Mouse (Mus musculus): ENCODE measurements around the gene Ror1. TPM values are rescaled to one million over a fixed set of nuclear protein-coding genes. Genes with fewer than 3 reads are reported as not detected.
A peak's percentile ranks its signal among the peaks of the same experiment; 100 is the strongest.

Ror1 gene
- polyA plus RNA-seq, 1 experiment from 2014 or later = 5.9 TPM

DNA sequence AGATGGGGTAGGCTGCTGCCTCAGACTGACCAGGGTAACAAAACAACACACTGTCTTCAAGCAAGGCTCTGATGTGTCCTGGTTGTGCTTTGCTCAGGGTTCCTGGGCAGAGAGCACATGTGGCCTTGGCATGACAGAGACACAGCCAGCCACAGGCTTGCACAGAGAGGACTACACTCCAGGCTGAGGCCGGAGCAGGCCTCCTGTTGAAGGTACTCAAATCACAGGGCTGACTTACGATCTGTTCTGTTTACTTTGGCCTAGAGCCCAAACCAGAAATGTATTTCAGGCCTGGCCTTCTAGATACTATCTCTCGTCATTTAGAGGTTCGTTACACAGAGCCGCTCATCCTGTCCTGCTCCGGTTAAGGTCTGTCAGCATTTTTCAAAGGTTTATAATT lies 226.2 kb downstream of the Ror1 start:
- ATAC-seq (replicated peaks; ENCODE audit: low FRiP score) = no peak
- Histone ChIP-seq H3K27ac (ENCODE audit: low read depth, low read length) (no peak overlapping the region), H3K4me2 (ENCODE audit: low read depth, low read length, severe bottlenecking) (no peak overlapping the region), H3K9me3 (ENCODE audit: control insufficient read depth, low read length) (no peaks in the 10 kb centered on the region), H3K36me3 (ENCODE audit: control insufficient read depth, insufficient read depth, low read length) (no peaks in the 10 kb centered on the region), H3K27me3 (ENCODE audit: control insufficient read depth, insufficient read depth, low read length) (no peaks in the 10 kb centered on the region), H3K4me3 (ENCODE audit: low read depth, low read length) (no peak overlapping the region), H3K4me1 (replicated peaks; ENCODE audit: control insufficient read depth, insufficient read depth, low read length) (no peaks in the 10 kb centered on the region), H3K9ac (ENCODE audit: low read length) (no peak overlapping the region)
- DNase-seq (ENCODE audit: low spot score) = no peak
- 80% methylated on average over 6 of the region's 6 CpGs for WGBS

DNA sequence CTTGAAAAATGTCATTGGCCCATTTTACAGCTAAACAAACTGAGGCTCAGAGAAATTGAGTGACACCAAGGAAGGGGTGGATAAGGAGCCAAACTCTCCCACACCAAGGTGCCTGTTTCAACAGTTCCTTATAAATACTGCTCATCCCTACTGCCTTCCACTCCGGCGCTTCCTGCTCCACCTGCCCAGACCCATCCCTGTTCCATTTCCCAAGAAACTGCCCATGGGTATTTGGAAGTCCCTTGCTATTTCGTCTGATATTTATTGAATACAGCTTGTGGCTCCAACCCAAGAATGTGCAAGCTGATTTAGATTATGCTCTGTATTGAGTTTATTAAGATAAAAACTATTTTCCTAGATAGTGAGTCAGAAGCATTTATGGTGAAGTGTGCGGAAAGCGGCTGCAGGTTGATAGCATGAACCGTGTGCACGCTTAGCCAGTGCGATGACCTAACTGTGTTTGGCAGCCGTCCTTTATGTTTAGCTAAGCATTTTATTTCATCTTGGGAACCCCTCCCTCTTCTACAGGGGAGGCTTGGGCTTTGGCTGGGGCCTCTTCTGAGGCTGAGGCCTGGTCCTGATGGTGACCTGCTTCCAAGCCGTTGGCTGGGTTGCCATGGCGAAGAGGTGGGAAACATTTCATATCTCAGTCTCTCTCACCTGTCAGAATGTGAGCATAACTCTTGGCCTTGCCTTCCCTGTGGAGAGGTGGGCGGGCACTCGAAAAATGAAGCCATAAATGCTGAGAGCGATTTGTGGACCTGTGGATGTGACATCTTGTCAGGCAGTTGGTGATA lies 229.3 kb downstream of the Ror1 start:
- no peaks in the 10 kb centered on the region for H3K4me1 ChIP-seq (replicated peaks; ENCODE audit: control insufficient read depth, insufficient read depth, low read length)
- WGBS = 91% methylated on average over 14 of the region's 14 CpGs
- H3K4me2 ChIP-seq (ENCODE audit: low read depth, low read length, severe bottlenecking) = no peak overlapping the region
- no peaks in the 10 kb centered on the region for H3K36me3 ChIP-seq (ENCODE audit: control insufficient read depth, insufficient read depth, low read length)
- no peak for DNase-seq (ENCODE audit: low spot score)
- ATAC-seq (replicated peaks; ENCODE audit: low FRiP score) = no peak
- no peaks in the 10 kb centered on the region for H3K9me3 ChIP-seq (ENCODE audit: control insufficient read depth, low read length)
- no peak overlapping the region for H3K9ac ChIP-seq (ENCODE audit: low read length)
- no peak overlapping the region for H3K4me3 ChIP-seq (ENCODE audit: low read depth, low read length)
- no peaks in the 10 kb centered on the region for H3K27me3 ChIP-seq (ENCODE audit: control insufficient read depth, insufficient read depth, low read length)
- no peak overlapping the region for H3K27ac ChIP-seq (ENCODE audit: low read depth, low read length)

DNA sequence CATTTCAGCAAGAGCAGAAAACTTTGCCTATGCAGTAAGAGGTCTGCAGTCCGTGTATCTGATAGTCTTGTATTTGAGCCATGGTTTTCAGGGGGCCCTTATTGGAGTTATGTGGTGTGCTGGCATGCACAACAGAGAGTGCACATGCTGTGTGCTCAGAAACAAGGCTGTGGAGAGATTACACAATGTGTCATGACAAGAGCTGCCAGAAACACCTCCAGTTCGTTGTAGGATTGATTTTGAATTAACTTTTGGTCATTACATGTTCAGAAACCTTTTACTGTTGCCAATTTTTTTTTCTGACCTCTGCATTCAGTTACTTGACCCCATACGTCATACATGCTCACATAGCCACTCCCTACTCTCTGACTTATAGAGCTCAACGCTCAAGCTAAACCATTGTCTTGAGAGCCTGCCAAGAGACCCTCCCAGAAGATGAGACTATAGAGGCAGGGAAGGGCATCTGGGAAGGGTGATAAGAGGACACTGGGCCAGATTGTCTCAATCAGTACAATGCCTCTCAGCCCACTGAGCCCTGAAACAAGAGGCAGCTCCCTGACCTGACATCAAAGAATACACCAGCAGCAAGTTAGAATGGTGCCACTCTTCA lies 232.9 kb downstream of the Ror1 start:
- Histone ChIP-seq H3K9me3 (ENCODE audit: control insufficient read depth, low read length) (no peaks in the 10 kb centered on the region), H3K36me3 (ENCODE audit: control insufficient read depth, insufficient read depth, low read length) (no peaks in the 10 kb centered on the region), H3K9ac (ENCODE audit: low read length) (no peak overlapping the region), H3K4me3 (ENCODE audit: low read depth, low read length) (no peak overlapping the region), H3K4me1 (replicated peaks; ENCODE audit: control insufficient read depth, insufficient read depth, low read length) (no peaks in the 10 kb centered on the region), H3K4me2 (ENCODE audit: low read depth, low read length, severe bottlenecking) (no peak overlapping the region), H3K27ac (ENCODE audit: low read depth, low read length) (no peak overlapping the region), H3K27me3 (ENCODE audit: control insufficient read depth, insufficient read depth, low read length) (no peaks in the 10 kb centered on the region)
- DNase-seq (ENCODE audit: low spot score) (no peak), ATAC-seq (replicated peaks; ENCODE audit: low FRiP score) (no peak)
- WGBS = 69% methylated on average over 4 of the region's 4 CpGs

DNA sequence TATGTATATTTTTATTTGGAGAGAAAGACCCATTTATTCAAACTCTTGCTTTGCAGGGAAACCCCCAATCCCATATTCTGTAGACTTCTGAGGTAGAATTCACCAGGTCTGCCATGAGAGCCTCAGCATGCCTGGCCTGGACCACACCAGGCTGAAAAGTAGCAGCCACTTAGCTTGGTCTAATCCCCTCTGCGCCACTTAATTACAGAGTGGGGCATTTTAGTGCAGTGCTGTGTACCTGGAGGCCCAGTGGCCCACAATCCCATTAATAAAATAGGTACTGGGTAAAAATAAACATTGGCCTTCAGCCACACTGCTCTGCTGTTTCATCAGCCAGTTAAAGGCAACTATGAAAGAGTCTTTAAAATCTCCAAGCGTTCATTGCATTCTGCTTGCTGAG lies 239.6 kb downstream of the Ror1 start:
- Histone ChIP-seq H3K4me2 (ENCODE audit: low read depth, low read length, severe bottlenecking) (no peak overlapping the region), H3K4me1 (replicated peaks; ENCODE audit: control insufficient read depth, insufficient read depth, low read length) (no peaks in the 10 kb centered on the region), H3K4me3 (ENCODE audit: low read depth, low read length) (no peak overlapping the region), H3K27me3 (ENCODE audit: control insufficient read depth, insufficient read depth, low read length) (no peaks in the 10 kb centered on the region), H3K27ac (ENCODE audit: low read depth, low read length) (no peak overlapping the region), H3K9me3 (ENCODE audit: control insufficient read depth, low read length) (no peaks in the 10 kb centered on the region), H3K9ac (ENCODE audit: low read length) (no peak overlapping the region), H3K36me3 (ENCODE audit: control insufficient read depth, insufficient read depth, low read length) (no peaks in the 10 kb centered on the region)
- WGBS = 53% methylated on average over 2 of the region's 2 CpGs
- ATAC-seq (replicated peaks; ENCODE audit: low FRiP score) (no peak), DNase-seq (ENCODE audit: low spot score) (no peak)

DNA sequence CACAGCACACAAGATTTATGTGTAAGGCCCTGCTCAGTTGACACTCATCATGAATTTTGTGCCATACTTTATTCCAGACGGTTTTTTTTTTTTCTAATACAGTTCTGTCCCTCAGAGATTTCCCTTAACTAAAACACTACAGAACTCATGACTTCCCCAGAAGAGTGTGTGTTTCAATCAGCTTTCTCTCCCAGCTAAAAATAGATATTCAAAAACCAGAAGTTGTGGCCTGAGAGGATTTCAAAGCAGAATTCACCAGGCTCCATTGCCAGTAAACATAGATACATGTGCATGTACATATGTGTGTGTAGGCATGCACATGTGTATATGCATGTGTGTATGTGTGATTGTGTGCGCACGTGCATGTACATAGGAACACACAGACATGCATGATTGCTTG lies 252.2 kb downstream of the Ror1 start:
- Histone ChIP-seq H3K36me3 (ENCODE audit: control insufficient read depth, insufficient read depth, low read length) (no peaks in the 10 kb centered on the region), H3K4me3 (ENCODE audit: low read depth, low read length) (no peak overlapping the region), H3K27me3 (ENCODE audit: control insufficient read depth, insufficient read depth, low read length) (no peaks in the 10 kb centered on the region), H3K4me1 (replicated peaks; ENCODE audit: control insufficient read depth, insufficient read depth, low read length) (no peaks in the 10 kb centered on the region), H3K9me3 (ENCODE audit: control insufficient read depth, low read length) (no peaks in the 10 kb centered on the region), H3K4me2 (ENCODE audit: low read depth, low read length, severe bottlenecking) (no peak overlapping the region), H3K9ac (ENCODE audit: low read length) (no peak overlapping the region), H3K27ac (ENCODE audit: low read depth, low read length) (no peak overlapping the region)
- ATAC-seq (replicated peaks; ENCODE audit: low FRiP score) (no peak), DNase-seq (ENCODE audit: low spot score) (no peak)
- WGBS = 83% methylated on average over 3 of the region's 3 CpGs

DNA sequence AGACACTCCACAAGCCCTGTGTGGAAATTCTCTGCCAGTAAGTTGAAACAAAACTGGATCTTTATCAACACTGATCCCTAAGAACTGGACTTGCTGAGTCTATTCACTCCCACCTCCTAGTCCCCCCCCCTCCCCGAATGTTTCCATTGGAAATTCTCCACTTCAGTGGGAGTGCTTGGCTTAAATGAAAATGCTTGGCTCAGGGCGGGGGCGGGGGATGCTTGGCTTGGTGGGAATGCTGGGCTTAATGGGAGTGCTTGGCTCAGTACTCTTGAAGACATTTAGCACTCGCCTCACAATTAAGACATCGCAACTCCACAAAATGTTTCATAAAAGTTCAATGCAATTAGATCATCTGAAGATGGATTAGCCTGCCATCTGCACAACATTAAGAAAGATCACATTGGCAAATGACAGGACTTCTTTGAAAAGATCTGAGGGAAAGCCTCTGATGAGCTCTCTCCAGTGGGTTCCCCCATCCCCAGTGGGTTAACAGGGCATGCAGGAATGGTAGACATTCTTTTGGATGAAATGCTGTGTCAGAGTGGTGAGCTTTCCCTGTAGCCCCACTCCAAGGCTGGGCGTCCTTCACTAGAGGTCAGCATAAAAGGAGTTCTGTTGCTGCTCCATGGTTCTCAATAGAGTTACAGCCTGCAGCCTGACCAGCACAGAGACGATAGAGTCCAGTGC lies 254.7 kb downstream of the Ror1 start:
- no peaks in the 10 kb centered on the region for H3K9me3 ChIP-seq (ENCODE audit: control insufficient read depth, low read length)
- H3K36me3 ChIP-seq (ENCODE audit: control insufficient read depth, insufficient read depth, low read length) = no peaks in the 10 kb centered on the region
- no peak overlapping the region for H3K4me2 ChIP-seq (ENCODE audit: low read depth, low read length, severe bottlenecking)
- no peaks in the 10 kb centered on the region for H3K4me1 ChIP-seq (replicated peaks; ENCODE audit: control insufficient read depth, insufficient read depth, low read length)
- 86% methylated on average over 7 of the region's 7 CpGs for WGBS
- no peak overlapping the region for H3K9ac ChIP-seq (ENCODE audit: low read length)
- no peak overlapping the region for H3K27ac ChIP-seq (ENCODE audit: low read depth, low read length)
- no peaks in the 10 kb centered on the region for H3K27me3 ChIP-seq (ENCODE audit: control insufficient read depth, insufficient read depth, low read length)
- DNase-seq (ENCODE audit: low spot score) (no peak), ATAC-seq (replicated peaks; ENCODE audit: low FRiP score) (no peak)
- no peak overlapping the region for H3K4me3 ChIP-seq (ENCODE audit: low read depth, low read length)

DNA sequence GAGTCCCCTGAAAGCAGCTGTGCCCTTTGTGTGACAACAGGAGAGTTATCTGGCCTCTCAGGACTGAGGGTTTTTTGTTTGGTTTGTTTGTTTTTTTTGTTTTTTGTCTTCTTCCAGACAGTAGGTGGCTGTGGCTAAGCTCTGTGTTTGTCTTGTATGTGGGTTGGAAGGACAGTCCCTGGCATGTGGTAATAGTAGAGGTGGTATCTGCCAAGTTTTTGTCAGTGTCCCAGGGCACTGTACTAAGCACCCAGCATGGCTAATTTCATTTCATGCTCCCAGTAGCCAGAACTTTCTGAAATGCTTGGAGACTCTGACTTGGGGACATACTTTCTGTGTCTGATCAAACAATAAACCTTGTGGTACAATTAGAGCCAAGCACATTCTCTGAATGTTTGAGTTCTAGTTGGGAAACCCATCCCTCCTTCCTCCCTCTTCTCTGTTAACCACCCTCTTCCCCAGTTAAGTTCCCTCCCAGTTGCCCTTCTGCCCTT lies 256.3 kb downstream of the Ror1 start:
- ATAC-seq (replicated peaks; ENCODE audit: low FRiP score) = no peak
- no peak for DNase-seq (ENCODE audit: low spot score)

DNA sequence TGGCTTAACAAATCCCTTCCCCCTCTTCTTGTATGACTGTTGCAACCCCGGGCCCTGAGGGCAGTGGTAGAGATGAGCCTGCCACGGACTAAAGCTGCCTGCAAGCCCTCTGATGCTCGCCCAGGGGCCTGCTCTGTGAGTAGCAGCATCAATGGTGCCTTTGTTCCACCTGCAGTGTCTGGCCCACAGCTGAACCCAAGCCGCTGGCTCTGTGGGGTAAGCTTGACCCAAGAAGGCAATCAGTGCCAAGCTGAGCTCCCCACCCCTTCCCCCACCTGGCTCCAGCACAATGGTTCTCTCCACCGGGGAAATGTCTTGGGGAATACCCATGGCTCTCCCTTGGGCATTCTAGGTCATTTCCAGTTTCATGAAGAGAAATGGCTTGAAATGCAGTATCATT lies 260.0 kb downstream of the Ror1 start:
- ATAC-seq (replicated peaks; ENCODE audit: low FRiP score) = no peak
- H3K27me3 ChIP-seq (ENCODE audit: control insufficient read depth, insufficient read depth, low read length) = no peaks in the 10 kb centered on the region
- no peaks in the 10 kb centered on the region for H3K36me3 ChIP-seq (ENCODE audit: control insufficient read depth, insufficient read depth, low read length)
- H3K27ac ChIP-seq (ENCODE audit: low read depth, low read length) = no peak overlapping the region
- H3K9ac ChIP-seq (ENCODE audit: low read length) = no peak overlapping the region
- H3K4me2 ChIP-seq (ENCODE audit: low read depth, low read length, severe bottlenecking) = no peak overlapping the region
- no peaks in the 10 kb centered on the region for H3K9me3 ChIP-seq (ENCODE audit: control insufficient read depth, low read length)
- H3K4me1 ChIP-seq (replicated peaks; ENCODE audit: control insufficient read depth, insufficient read depth, low read length) = no peaks in the 10 kb centered on the region
- 52% methylated on average over 5 of the region's 5 CpGs for WGBS
- no peak overlapping the region for H3K4me3 ChIP-seq (ENCODE audit: low read depth, low read length)
- peak; percentile 53 for DNase-seq (ENCODE audit: low spot score)

More for the DNA sequence above, 256.3 kb downstream of the Ror1 start:
- Histone ChIP-seq H3K36me3 (ENCODE audit: control insufficient read depth, insufficient read depth, low read length) (no peaks in the 10 kb centered on the region), H3K27ac (ENCODE audit: low read depth, low read length) (no peak overlapping the region), H3K27me3 (ENCODE audit: control insufficient read depth, insufficient read depth, low read length) (no peaks in the 10 kb centered on the region), H3K4me3 (ENCODE audit: low read depth, low read length) (no peak overlapping the region), H3K9ac (ENCODE audit: low read length) (no peak overlapping the region), H3K4me2 (ENCODE audit: low read depth, low read length, severe bottlenecking) (no peak overlapping the region), H3K4me1 (replicated peaks; ENCODE audit: control insufficient read depth, insufficient read depth, low read length) (no peaks in the 10 kb centered on the region), H3K9me3 (ENCODE audit: control insufficient read depth, low read length) (no peaks in the 10 kb centered on the region)
